Mouse (Mus musculus): ENCODE results near the gene Il17ra.

- no peak for TF ChIP-seq CTCF (conservative IDR thresholded peaks at IDR 0.05; ENCODE audit: low read length)
- no peak for TF ChIP-seq NANOG (IDR thresholded peaks at IDR 0.05; ENCODE audit: borderline replicate concordance, low read length)
These were observed 42.5 kb downstream of the Il17ra start for GRCm38 (mm10) chr6:120505531-120505930.
